Mouse (Mus musculus) hindbrain, embryonic 12.5 days (tissue): Measurements from ENCODE around the gene Spred2. TPM values are rescaled to one million over a fixed set of nuclear protein-coding genes. Genes with fewer than 3 reads are reported as not detected.

ENCODE experiments used
- ATAC-seq: fragments of 200-750 bp; cut with Nextera tagmentation; 2 replicates; pipeline ENCODE4 v1.8.0; 2017; ENCODE audit warnings: moderate TSS enrichment; ENCODE audit not compliant: low FRiP score
- H3K27ac ChIP-seq: fragments of 300-500 bp; sonication (generic); 2 replicates; pipeline ENCODE4 v1.5.1; 2016; ENCODE audit warnings: mild to moderate bottlenecking
- H3K27me3 ChIP-seq: fragments of 300-500 bp; sonication (generic); 2 replicates; pipeline ENCODE4 v1.6.1; 2016; ENCODE audit warnings: mild to moderate bottlenecking
- H3K36me3 ChIP-seq: fragments of 300-500 bp; sonication (generic); 2 replicates; pipeline ENCODE4 v1.6.1; 2016; ENCODE audit warnings: mild to moderate bottlenecking
- H3K4me1 ChIP-seq: fragments of 300-500 bp; sonication (generic); 2 replicates; pipeline ENCODE4 v1.6.1; 2016
- H3K4me2 ChIP-seq: fragments of 300-500 bp; sonication (generic); replicated peaks from 2 replicates; pipeline ENCODE4 v1.6.1; 2016; ENCODE audit warnings: mild to moderate bottlenecking
- H3K4me3 ChIP-seq: fragments of 300-500 bp; sonication (generic); 2 replicates; pipeline ENCODE4 v1.5.1; 2016; ENCODE audit warnings: mild to moderate bottlenecking
- H3K9ac ChIP-seq: fragments of 300-500 bp; sonication (generic); 2 replicates; pipeline ENCODE4 v1.6.1; 2016; ENCODE audit warnings: mild to moderate bottlenecking, moderate library complexity
- H3K9me3 ChIP-seq: fragments of 300-500 bp; sonication (generic); replicated peaks from 2 replicates; pipeline ENCODE4 v1.6.1; 2016; ENCODE audit warnings: mild to moderate bottlenecking
- WGBS: fragments of 180-500 bp; shearing (Covaris S2); methylation state at CpG from one replicate; pipeline ENCODE4 v1.1.7; 2016; 5-methylcytosine and 5-hydroxymethylcytosine counted together
- polyA plus RNA-seq: library from polyadenylated mRNA; unstranded; fragments of >200 nt; fragmentation: Nextera tagmentation; extraction: Ambion mirVana; gene quantifications from 2 replicates; pipeline ENCODE4 v1.2.1, GENCODE M21; 2016

Spred2 gene
- 6.8 and 7.8 TPM in 2 replicates for polyA plus RNA-seq

DNA sequence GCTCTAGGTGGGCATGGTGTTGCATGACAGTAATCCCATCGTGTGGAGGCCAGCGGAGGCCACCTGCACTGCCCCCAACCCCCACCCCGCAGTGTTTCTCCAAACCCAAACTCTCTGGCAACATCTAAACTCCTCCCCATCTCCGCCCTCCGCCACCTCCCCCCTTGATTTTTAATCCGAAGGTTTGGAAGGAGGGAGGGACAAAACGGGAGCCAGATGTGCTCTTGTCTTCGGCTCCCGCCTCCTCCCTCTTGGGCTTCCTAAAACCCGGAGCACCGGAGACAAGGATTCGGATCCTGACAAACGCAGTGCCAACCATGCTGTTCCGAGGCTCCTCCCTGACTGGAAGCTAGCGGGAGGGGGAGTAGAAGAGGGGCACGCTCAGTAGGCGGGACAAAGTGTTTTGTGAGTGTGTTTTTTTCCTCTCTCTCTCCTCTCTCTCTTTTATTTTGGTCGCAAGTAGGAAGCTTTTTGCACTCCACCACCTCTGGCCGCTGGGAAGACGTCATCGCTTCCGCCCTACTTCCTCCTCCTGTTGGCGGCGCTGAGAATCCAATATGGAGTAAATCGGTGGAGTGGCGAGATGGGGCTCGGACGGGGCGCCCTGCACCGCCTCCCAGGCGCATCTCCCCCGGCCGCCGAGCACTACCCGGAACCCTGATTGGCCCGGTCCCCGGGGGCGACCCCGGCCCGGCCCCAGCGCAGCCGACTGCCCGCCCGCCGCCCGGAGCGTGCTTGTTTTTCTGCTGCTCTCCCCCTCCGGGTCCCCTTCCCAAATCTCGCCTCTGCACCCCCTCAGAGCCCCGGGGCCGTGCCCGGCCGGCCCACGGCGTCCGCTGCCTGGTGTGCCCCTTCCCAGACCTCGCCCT is at the start of gene Spred2:
Gene Spred2 (plus strand): TSS at position 488 of the 869 bp plus-strand sequence.
- H3K4me1 ChIP-seq, result peaks cover 17% of the 10 kb centered on the region
- H3K27ac ChIP-seq, result peak within 1 kb of the TSS; percentile 90
- H3K36me3 ChIP-seq, result no peaks in the 10 kb centered on the region
- peak within 1 kb of the TSS; percentile 57 for H3K4me2 ChIP-seq
- no peaks in the 10 kb centered on the region for H3K27me3 ChIP-seq
- H3K4me3 ChIP-seq, result peak within 1 kb of the TSS; percentile 88
- WGBS, result 0% methylated on average over 57 of the region's 57 CpGs
- ATAC-seq, result peak; percentile 39
- H3K9ac ChIP-seq, result peak within 1 kb of the TSS; percentile 91
- H3K9me3 ChIP-seq, result no peaks in the 10 kb centered on the region

DNA sequence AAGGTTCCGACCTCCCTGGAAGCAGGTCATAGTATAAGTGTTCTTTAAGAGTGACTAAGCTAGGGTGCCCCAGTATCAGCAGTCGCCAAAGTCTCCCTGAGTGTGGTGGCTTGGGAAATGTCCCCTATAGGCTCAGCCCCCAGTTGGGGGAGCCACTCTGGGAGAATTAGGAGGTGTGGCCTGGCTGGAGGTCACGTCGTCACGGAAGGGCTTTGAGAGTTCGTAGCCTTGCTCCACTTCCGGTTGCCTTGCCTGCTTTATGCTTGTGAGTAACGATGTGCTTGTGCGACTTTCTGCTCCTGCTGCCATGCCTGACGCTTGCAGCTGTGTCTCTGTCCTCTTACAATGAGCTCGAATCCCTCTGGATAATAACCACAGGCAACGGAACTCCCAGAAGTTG is 48.6 kb upstream of the Spred2 start:
- Histone ChIP-seq H3K4me2 (no peak overlapping the region), H3K4me3 (no peak overlapping the region), H3K9me3 (no peaks in the 10 kb centered on the region), H3K27ac (no peak overlapping the region), H3K4me1 (no peaks in the 10 kb centered on the region), H3K36me3 (no peaks in the 10 kb centered on the region), H3K27me3 (no peaks in the 10 kb centered on the region; the same call in 1 of the 2 replicates), H3K9ac (no peak overlapping the region)
- WGBS, result 47% methylated on average over 12 of the region's 12 CpGs
- ATAC-seq, result no peak

DNA sequence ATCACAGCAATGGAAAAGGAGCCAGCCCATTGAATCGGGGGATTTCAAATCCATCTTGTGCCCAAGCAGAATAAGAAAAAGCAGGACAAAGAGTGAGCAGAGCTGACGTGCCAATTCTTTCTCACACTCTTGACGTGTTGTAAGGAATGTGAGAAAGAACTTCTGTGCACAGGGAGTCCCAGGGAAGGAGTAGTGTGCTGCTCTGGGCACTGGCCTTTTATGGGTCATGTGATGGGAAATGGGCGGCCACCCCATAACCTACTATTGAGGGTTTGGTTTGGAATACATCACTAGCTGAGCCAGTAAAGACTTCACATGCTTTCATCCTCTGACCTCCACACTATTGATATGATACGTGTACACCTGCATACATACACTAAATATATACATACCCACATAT is 48.2 kb upstream of the Spred2 start:
- no peak for ATAC-seq
- no peak overlapping the region for H3K27ac ChIP-seq
- no peaks in the 10 kb centered on the region for H3K4me1 ChIP-seq
- no peaks in the 10 kb centered on the region for H3K9me3 ChIP-seq
- H3K4me3 ChIP-seq, result no peak overlapping the region
- WGBS, result 60% methylated on average over 5 of the region's 5 CpGs
- no peaks in the 10 kb centered on the region for H3K36me3 ChIP-seq
- H3K9ac ChIP-seq, result no peak overlapping the region
- H3K27me3 ChIP-seq, result no peaks in the 10 kb centered on the region; the same call in 1 of the 2 replicates
- no peak overlapping the region for H3K4me2 ChIP-seq

DNA sequence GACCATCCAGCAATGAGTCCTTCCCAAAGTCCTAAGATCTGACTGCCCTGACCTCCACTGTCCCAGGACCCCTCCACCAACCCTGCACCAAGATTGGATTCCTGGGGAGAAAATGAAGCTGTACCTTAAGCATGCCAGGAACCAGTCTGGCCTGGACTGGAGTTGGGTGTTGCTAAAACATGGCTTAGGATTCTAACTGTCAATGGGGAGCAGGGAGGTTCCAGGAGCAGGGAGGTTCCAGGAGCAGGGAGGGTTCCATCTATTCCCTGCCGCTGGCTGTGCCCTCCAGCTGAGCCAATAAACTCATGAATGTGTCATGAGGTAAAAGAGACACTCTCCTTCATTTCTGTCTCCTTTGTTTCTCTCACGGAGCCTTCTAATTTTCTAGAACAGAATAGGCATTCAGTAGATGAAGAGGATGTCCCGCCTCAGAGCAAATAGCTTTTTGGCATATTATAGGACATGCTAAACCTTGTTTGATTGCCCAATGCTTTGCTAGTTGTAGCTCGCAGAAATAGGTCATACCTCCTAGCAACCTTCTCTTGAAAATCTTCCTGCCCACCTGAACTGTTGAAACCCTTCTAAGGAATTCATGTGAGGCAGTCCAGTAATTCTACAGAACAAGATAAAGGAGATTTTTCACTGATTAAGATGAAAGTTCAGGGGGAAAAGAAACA is 46.8 kb upstream of the Spred2 start:
- WGBS, result 50% methylated on average over 4 of the region's 4 CpGs
- H3K4me3 ChIP-seq, result no peak overlapping the region
- no peak overlapping the region for H3K27ac ChIP-seq
- no peaks in the 10 kb centered on the region for H3K9me3 ChIP-seq
- H3K36me3 ChIP-seq, result no peaks in the 10 kb centered on the region
- H3K27me3 ChIP-seq, result no peaks in the 10 kb centered on the region; the same call in 1 of the 2 replicates
- H3K9ac ChIP-seq, result no peak overlapping the region
- H3K4me2 ChIP-seq, result no peak overlapping the region
- no peak for ATAC-seq
- H3K4me1 ChIP-seq, result no peaks in the 10 kb centered on the region

DNA sequence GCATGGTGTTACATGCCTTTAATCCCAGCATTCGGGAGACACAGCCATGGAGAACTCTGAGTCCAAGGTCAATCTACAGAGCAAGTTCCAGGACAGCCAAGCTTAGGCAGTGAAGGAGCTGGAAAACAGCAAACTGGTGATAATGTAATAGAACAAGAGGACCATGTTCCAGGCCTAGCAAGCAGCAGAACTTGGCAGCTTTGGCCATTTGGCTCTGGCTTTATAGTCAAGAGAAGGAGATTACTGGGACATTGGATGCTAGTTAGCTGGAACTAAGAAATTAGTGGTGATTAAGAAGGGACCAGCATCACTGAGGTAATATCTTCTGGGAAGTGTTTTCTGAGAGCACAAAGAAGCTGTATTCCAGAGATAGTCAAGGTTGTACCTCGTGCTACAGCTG is 42.8 kb upstream of the Spred2 start:
- Histone ChIP-seq H3K4me2 (no peak overlapping the region), H3K27me3 (no peaks in the 10 kb centered on the region), H3K9me3 (no peaks in the 10 kb centered on the region), H3K36me3 (no peaks in the 10 kb centered on the region), H3K27ac (no peak overlapping the region), H3K9ac (no peak overlapping the region), H3K4me3 (no peak overlapping the region), H3K4me1 (no peaks in the 10 kb centered on the region)
- 94% methylated on average over 2 of the region's 2 CpGs for WGBS
- ATAC-seq, result no peak

DNA sequence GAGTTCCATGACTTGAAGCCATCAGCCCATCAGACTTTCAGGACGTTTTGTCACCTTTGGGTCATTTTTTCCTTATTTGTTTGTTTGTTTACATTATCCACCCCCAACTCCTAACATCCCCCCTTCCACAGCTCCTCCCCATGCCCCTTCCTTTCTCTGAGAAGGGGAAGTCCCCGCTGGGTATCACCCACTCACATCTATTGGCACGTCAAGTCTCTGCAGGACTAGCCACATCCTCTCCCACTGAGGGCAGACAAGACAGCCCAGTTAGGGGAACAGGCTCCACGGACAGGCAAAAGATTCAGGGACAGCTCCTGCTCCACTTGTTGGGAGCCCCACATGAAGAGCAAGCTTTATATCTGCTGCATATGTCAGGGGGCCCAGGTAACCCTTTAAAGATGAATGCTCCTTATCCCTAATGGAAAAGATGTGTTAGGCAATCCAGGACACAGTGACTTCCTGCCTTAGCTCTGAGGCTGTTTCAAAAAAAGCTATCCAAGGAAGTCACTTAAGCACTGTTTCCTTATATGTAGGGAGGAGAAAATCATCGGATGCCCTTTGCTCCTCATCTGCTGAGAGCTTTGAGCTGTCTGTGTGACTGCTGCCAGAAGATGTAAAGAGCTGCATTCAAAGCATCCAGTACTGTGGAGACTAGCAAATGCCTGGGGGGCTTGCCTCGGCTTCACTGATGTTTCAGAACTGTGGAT is 33.3 kb upstream of the Spred2 start:
- Histone ChIP-seq H3K4me1 (no peaks in the 10 kb centered on the region), H3K9ac (no peak overlapping the region), H3K4me2 (no peak overlapping the region), H3K9me3 (no peaks in the 10 kb centered on the region), H3K27ac (no peak overlapping the region), H3K27me3 (no peaks in the 10 kb centered on the region), H3K4me3 (no peak overlapping the region), H3K36me3 (no peaks in the 10 kb centered on the region)
- no peak for ATAC-seq
- 59% methylated on average over 6 of the region's 6 CpGs for WGBS

DNA sequence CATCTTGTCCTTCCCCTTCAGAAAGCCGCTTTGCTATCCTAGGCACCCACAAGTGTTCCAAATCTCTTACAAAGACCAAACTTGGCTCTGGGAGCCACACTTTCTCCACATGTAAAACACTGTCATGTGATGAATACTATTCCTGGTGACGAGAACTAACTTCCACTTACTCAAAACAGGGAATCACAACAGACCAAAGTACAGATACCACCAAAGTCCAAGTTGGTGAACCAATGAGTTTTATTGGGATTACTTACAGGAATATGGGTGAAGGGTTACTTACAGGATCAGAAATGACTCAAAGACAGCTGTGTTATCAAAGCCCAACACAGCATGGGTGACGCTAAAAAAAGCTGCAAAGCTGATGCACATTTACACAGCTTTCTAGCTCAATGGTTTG is 30.9 kb upstream of the Spred2 start:
- H3K9ac ChIP-seq, result no peak overlapping the region
- no peaks in the 10 kb centered on the region for H3K36me3 ChIP-seq
- H3K27ac ChIP-seq, result no peak overlapping the region
- no peaks in the 10 kb centered on the region for H3K27me3 ChIP-seq
- H3K4me2 ChIP-seq, result no peak overlapping the region
- H3K4me1 ChIP-seq, result no peaks in the 10 kb centered on the region
- ATAC-seq, result no peak
- no peaks in the 10 kb centered on the region for H3K9me3 ChIP-seq
- WGBS, result 85% methylated on average over 3 of the region's 3 CpGs
- H3K4me3 ChIP-seq, result no peak overlapping the region

DNA sequence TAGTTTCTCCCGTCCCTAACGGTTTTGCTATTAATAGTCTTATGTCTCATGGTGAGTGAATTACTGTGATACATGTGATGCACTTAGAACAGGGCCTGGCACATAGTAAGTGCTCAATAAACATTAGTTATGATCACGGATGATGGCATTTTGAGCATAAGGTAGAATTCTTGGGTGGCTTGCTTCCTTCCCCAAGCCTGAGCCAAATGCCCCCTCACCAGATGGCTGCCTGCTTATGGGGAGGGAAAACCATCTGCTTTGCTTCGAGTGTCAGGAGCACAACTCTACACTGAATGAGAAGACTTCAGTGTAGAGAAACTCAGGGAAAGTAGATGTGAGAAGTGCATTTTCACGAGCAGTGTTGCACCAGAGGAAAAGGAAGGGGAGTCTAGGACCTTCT is 24.6 kb upstream of the Spred2 start:
- WGBS, result 80% methylated on average over 5 of the region's 5 CpGs
- H3K4me3 ChIP-seq, result no peak overlapping the region
- H3K36me3 ChIP-seq, result no peaks in the 10 kb centered on the region
- ATAC-seq, result no peak
- no peak overlapping the region for H3K27ac ChIP-seq
- H3K4me2 ChIP-seq, result no peak overlapping the region
- no peak overlapping the region for H3K9ac ChIP-seq
- no peaks in the 10 kb centered on the region for H3K4me1 ChIP-seq
- H3K27me3 ChIP-seq, result no peaks in the 10 kb centered on the region
- no peaks in the 10 kb centered on the region for H3K9me3 ChIP-seq

DNA sequence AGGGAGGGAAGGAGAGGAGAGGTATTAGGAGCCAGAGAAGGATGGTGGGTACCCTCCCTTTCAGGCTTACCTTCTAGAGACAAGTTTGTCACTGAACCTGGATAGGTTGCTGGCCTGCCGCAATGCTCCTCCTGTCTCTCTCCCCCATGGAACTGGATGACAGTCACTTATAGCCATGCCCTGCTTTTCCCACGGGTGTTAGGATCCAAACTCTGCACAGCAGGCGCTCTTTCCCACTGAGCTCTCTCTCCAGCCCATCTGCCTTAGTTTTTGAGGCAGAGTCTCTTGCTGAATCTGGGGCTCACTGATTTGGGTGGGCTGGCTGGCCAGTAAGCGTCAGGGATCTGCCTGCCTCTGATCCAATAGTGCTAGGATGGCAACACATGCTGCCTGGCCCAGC is 23.5 kb upstream of the Spred2 start:
- Histone ChIP-seq H3K36me3 (no peaks in the 10 kb centered on the region), H3K27ac (no peak overlapping the region), H3K27me3 (no peaks in the 10 kb centered on the region), H3K9ac (no peak overlapping the region), H3K4me1 (no peaks in the 10 kb centered on the region), H3K4me3 (no peak overlapping the region), H3K4me2 (no peak overlapping the region), H3K9me3 (no peaks in the 10 kb centered on the region; the same call in 1 of the 2 replicates)
- ATAC-seq, result no peak
- WGBS, result 78% methylated on average over 4 of the region's 4 CpGs

DNA sequence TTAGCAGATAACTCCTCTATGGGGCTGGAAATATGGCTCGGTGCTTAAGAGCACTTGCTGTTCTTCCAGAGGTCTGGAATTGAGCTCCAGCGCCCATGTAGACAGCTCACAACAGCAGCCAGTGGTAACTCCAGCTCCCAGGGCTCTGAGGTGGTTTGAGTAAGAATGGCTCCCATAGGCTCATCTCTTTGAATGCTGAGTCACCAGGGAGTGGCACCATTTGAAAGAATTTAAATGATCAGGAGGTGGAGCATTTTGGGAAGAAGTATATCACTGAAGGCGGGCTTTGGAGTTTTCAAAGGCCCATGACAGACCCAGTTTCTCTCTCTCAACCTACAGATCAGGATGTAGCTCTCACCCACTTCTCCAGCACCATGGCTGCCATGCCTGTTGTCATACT is 13.0 kb upstream of the Spred2 start:
- Histone ChIP-seq H3K9ac (no peak overlapping the region), H3K36me3 (no peaks in the 10 kb centered on the region), H3K4me3 (no peak overlapping the region), H3K27me3 (no peaks in the 10 kb centered on the region), H3K4me2 (no peak overlapping the region), H3K4me1 (no peaks in the 10 kb centered on the region), H3K27ac (no peak overlapping the region), H3K9me3 (peaks cover 27% of the 10 kb centered on the region)
- WGBS, result 88% methylated on average over 3 of the region's 3 CpGs
- ATAC-seq, result no peak

DNA sequence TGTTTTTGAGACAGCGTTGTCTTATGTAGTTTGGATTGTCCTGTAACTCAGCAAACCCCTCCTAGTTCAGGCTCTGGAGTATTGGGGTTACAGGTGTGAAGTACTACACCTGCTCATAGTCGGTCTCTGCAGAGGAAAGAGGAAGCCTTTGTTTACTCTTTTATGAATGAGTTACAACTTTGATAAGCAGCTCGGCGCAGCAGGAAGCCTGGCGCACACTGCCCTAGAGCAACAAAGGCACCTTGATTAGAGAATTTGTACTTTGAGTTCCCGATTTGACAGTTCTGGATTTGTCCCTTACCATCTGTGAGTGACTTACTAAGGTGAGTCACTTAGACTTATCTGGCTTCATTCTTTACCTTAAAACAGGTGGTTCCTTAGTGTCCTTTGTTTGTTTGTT is 12.0 kb upstream of the Spred2 start:
- WGBS, result 86% methylated on average over 6 of the region's 6 CpGs
- peaks cover 18% of the 10 kb centered on the region for H3K9me3 ChIP-seq

DNA sequence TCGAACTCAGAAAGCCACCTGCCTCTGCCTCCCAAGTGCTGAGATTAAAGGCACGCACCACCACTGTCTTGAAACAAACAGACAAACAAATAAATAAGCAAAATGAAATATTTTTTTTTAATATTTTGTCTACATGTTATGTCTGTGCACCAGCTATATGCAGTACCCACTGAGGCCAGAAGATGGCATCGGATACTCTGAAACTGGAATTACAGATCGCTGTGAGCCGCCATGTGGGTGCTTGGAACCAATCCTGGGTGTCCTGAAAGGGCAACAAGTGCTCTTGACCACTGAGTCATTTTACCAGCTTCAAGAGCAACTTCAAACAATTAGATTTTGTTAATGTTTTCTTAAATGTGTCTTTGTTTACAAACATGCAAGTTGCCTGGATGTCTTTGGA is 11.5 kb upstream of the Spred2 start:
- Histone ChIP-seq H3K27me3 (peaks cover 2% of the 10 kb centered on the region; the same call in 1 of the 2 replicates), H3K27ac (no peak overlapping the region), H3K4me1 (peaks cover 4% of the 10 kb centered on the region), H3K9ac (no peak overlapping the region), H3K4me2 (no peak overlapping the region), H3K4me3 (no peak overlapping the region), H3K9me3 (peaks cover 13% of the 10 kb centered on the region), H3K36me3 (no peaks in the 10 kb centered on the region)
- WGBS, result 96% methylated on average over 5 of the region's 5 CpGs
- ATAC-seq, result no peak

More for the DNA sequence above, 12.0 kb upstream of the Spred2 start:
- no peak overlapping the region for H3K4me2 ChIP-seq
- 0 out of 2 replicates have a peak, but pooled peaks cover 2% of the 10 kb centered on the region for H3K27me3 ChIP-seq
- ATAC-seq, result no peak
- no peaks in the 10 kb centered on the region for H3K36me3 ChIP-seq
- no peak overlapping the region for H3K4me3 ChIP-seq
- no peaks in the 10 kb centered on the region for H3K4me1 ChIP-seq
- no peak overlapping the region for H3K9ac ChIP-seq
- H3K27ac ChIP-seq, result no peak overlapping the region
